Mouse (Mus musculus) E14TG2a.4 (cell line): ENCODE measurements around the gene Rnft1.

ENCODE experiments used
- CTCF ChIP-seq: conservative IDR thresholded peaks from 2 replicates; pipeline ENCODE4 v1.5.1; 2014; ENCODE audit warnings: low read length
- POU5F1 ChIP-seq: IDR thresholded peaks from 2 replicates; pipeline ENCODE4 v1.6.1; 2014; ENCODE audit warnings: low read length, borderline replicate concordance

GRCm38 (mm10) chr11:86472771-86473171 lies 11.7 kb upstream of the Rnft1 start:
- TF ChIP-seq CTCF (no peak), POU5F1 (no peak)
